Mouse (Mus musculus) embryo, embryonic 10 days (tissue): Measurements from ENCODE around the gene Hnrnpm.
"Not testable (repeated sequence)": the region's sequence is repeated elsewhere in the genome, so short reads cannot be mapped to it uniquely, and the experiment has no call there.

ENCODE experiments used
- DNase-seq: peaks from one replicate; pipeline ENCODE4 v3.0.0-alpha.2; 2015; ENCODE audit warnings: low spot score

The Hnrnpm gene

GRCm38 (mm10) chr17:33686760-33687159 lies at the start of gene Hnrnpm:
TSS of gene Hnrnpm (minus strand) at chr17:33686860.
- DNase-seq, result no peak

GRCm38 (mm10) chr17:33733526-33733925 lies 46.9 kb upstream of the Hnrnpm start:
- not testable (repeated sequence) for DNase-seq

GRCm38 (mm10) chr17:33732556-33733083 lies 46.0 kb upstream of the Hnrnpm start:
- not testable (repeated sequence) for DNase-seq

- DNase-seq, result no peak
Observed at GRCm38 (mm10) chr17:33729215-33729614, 42.6 kb upstream of the Hnrnpm start.

GRCm38 (mm10) chr17:33728396-33728795 lies 41.7 kb upstream of the Hnrnpm start:
- no peak for DNase-seq

GRCm38 (mm10) chr17:33719736-33720378 lies 33.2 kb upstream of the Hnrnpm start:
- DNase-seq, result no peak

GRCm38 (mm10) chr17:33718944-33719725 lies 32.5 kb upstream of the Hnrnpm start:
- DNase-seq, result no peak

- peak; percentile 97 for DNase-seq
Observed at GRCm38 (mm10) chr17:33718384-33718881, 31.8 kb upstream of the Hnrnpm start, which contains the start of gene March2. TSS of gene March2 (minus strand) at chr17:33718670.

GRCm38 (mm10) chr17:33717982-33718381 lies 31.3 kb upstream of the Hnrnpm start:
- peak; percentile 10 for DNase-seq

GRCm38 (mm10) chr17:33717246-33717645 lies 30.6 kb upstream of the Hnrnpm start:
- DNase-seq, result no peak

GRCm38 (mm10) chr17:33714779-33715178 lies 28.1 kb upstream of the Hnrnpm start:
- DNase-seq, result no peak

GRCm38 (mm10) chr17:33713271-33713670 lies 26.6 kb upstream of the Hnrnpm start:
- DNase-seq, result peak; percentile 18

GRCm38 (mm10) chr17:33709834-33710233 lies 23.2 kb upstream of the Hnrnpm start:
- no peak for DNase-seq

- no peak for DNase-seq
Observed at GRCm38 (mm10) chr17:33703091-33703490, 16.4 kb upstream of the Hnrnpm start.

GRCm38 (mm10) chr17:33702178-33702577 lies 15.5 kb upstream of the Hnrnpm start:
- DNase-seq, result no peak

- DNase-seq, result no peak
Observed at GRCm38 (mm10) chr17:33695471-33695870, 8.8 kb upstream of the Hnrnpm start.

GRCm38 (mm10) chr17:33685249-33685653 lies 1.4 kb downstream of the Hnrnpm start:
- peak; percentile 99 for DNase-seq

- DNase-seq, result peak; percentile 83
Observed at GRCm38 (mm10) chr17:33684671-33685231, 1.9 kb downstream of the Hnrnpm start.

- no peak for DNase-seq
Observed at GRCm38 (mm10) chr17:33681767-33682166, 4.9 kb downstream of the Hnrnpm start.

- DNase-seq, result no peak
Observed at GRCm38 (mm10) chr17:33678771-33679170, 7.9 kb downstream of the Hnrnpm start.

GRCm38 (mm10) chr17:33676086-33676485 lies 10.6 kb downstream of the Hnrnpm start:
- DNase-seq, result no peak

GRCm38 (mm10) chr17:33675452-33675851 lies 11.2 kb downstream of the Hnrnpm start:
- DNase-seq, result no peak

GRCm38 (mm10) chr17:33673837-33674236 lies 12.8 kb downstream of the Hnrnpm start:
- DNase-seq, result no peak
